Mouse (Mus musculus) frontal cortex, adult (tissue): ENCODE data around the gene Map3k13.
"Not testable (repeated sequence)": the region's sequence is repeated elsewhere in the genome, so short reads cannot be mapped to it uniquely, and the experiment has no call there.

Source experiments
- ATAC-seq: cut with Nextera tagmentation; 2 replicates; pipeline ENCODE4 v1.9.2; 2017; ENCODE audit warnings: mild to moderate bottlenecking, moderate library complexity, mixed read lengths; ENCODE audit not compliant: low TSS enrichment

Gene Map3k13

GRCm38 (mm10) chr16:21793875-21794696, at the start of gene Map3k13:
Map3k13 (plus strand) TSS chr16:21794346.
- ATAC-seq: peak; percentile 98

- ATAC-seq: peak; percentile 69
These were observed 35.7 kb upstream of the Map3k13 start for GRCm38 (mm10) chr16:21758447-21758846.

GRCm38 (mm10) chr16:21768255-21768654, 25.9 kb upstream of the Map3k13 start:
- ATAC-seq: no peak

DNA sequence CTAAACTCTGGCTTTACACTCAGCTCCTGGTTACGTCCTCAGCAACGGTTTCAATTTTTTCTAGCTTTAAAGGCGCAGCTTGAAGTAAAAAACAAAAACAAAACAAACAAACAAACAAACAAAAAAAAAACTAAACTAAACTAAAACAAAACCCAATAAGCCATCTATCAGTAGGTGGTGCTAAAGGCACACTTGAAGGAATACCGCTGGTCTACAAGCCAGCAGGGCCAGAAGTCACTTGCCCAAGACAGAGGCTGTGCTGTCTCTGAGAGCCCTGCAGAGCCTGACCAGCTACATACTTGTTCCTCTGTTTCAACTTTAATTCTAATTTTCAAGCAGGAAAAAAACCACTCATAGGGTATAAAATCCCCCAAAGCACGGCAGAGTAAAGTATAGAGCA, 24.5 kb upstream of the Map3k13 start:
- ATAC-seq: no peak; the same call in 1 of the 2 replicates

- ATAC-seq: no peak
These were observed 19.4 kb upstream of the Map3k13 start for GRCm38 (mm10) chr16:21774725-21775124.

- no peak for ATAC-seq
These were observed 15.8 kb upstream of the Map3k13 start for GRCm38 (mm10) chr16:21778293-21778866.

DNA sequence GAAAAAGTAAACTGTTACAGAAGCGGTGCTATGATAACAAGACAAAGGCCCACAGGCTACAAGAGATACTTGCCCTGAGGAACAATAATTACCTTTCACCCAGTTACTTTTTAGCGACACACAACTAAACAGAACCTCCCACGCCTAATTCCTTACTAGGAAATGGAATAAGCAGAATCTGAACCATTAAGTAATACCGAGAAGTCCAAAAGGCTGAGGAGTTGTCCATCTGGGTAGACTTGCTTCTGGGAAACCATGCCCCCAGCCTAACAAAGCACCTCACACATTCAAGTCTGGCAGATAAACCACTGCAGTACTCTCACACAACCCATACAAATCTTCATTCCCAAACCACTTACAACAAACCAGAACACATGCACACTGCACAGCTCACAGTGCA, 15.0 kb upstream of the Map3k13 start:
- no peak for ATAC-seq

GRCm38 (mm10) chr16:21781277-21781676, 12.9 kb upstream of the Map3k13 start:
- ATAC-seq: no peak

GRCm38 (mm10) chr16:21781895-21782294, 12.3 kb upstream of the Map3k13 start:
- ATAC-seq: no peak

DNA sequence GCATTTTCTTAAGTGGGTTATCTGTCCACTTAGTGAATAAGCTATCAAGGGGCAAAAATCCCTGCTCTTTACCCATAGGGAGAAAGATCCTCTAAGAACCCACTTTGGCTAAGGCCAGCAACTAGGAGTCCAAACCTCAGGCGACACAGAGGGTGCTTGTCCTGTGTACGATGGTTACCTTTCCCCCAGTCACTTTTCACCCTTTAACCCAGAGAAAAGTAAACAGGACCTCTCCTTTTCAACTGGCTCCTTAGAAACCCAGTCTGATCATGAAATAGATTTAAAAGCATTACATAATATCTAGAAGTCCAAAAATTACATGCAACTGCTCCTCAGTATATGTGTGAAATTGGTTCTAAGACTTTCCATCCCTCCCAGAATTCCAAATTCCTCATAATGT, 11.3 kb upstream of the Map3k13 start:
- ATAC-seq: no peak

GRCm38 (mm10) chr16:21785000-21785399, 9.1 kb upstream of the Map3k13 start:
- ATAC-seq: no peak

- ATAC-seq: no peak
These were observed 7.8 kb upstream of the Map3k13 start for GRCm38 (mm10) chr16:21786317-21786716.

GRCm38 (mm10) chr16:21787516-21788353, 6.4 kb upstream of the Map3k13 start, which contains the start of gene Ehhadh:
Ehhadh (minus strand) TSS chr16:21787807.
- peak; percentile 95; the same call in 1 of the 2 replicates for ATAC-seq

DNA sequence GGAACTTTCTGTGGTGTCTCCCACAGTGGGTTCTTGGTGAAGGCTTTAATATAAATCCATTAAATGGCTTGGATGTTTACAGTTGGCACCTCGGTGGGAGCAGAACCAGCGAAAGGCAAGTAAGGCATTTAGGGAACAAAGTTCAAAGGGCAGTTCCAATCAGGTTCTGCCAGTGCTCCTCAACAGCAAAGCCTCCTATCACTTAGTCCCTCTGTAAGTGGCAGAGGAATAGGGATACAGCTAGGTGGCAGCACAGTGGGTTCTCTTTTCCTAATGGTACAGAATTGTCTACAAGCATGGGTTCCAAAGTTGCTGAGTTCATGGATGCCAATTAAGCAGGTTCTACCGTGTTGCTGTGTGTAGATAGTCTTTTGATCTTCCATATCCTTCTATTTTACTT, 5.6 kb upstream of the Map3k13 start:
- no peak; the same call in 1 of the 2 replicates for ATAC-seq

DNA sequence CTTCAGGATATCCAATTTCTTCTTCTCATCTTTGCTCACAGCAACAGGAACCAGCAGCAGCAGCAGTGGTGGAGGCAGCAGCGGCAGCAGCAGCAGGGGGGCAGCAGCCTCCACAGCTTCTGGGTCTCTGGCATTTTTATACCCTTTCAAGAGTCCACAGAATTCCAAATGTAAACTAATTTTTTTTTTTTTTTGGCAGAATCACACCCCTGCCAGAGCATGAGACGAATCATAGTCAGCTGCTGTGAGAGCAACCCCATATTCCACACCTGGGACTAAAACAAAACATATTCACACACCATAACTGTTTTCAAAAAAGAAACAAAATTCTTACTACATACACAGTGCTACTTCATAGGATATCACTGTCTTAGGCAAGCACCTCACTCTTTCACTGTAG, 5.0 kb upstream of the Map3k13 start:
- no peak for ATAC-seq

DNA sequence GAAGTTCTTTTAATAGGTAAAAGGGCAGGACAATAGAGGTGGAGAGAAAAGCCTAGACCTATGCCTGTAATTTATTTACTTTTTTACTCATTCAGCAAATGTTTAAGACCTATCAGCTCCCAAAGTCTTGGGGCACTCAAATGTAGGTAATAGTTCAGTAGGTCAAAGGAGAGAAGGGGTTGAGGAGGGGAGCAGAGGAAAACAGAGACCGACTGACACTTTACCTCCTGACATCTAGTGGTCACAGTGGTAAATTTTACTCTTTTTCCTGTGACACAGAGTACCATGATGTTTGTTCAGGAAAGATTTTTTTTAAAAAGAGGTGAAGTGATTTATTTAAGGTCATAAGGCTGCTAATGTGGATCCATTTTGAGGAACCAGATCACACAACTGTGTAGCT, 3.7 kb upstream of the Map3k13 start:
- no peak for ATAC-seq

DNA sequence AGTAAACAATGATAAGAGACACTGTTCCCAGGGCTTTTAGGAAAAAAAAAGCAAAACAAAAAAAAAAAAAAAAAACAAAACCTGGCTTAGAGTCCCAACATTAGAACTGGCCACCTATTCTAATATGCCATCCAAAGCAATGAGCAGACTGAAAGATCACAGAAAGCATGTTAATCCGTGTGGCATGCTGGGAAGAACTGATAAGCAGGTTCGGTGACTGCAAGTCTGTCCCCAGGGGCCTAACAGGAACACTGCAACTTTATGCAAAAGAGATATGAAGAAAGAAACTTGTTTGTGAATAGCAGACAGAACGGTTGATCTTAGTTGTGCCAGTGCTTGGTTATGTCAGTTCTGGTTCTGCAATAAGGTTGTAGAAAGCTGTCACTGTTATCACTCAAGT, 2.4 kb upstream of the Map3k13 start:
- no peak for ATAC-seq

GRCm38 (mm10) chr16:21793080-21793810, 901 bp upstream of the Map3k13 start:
- ATAC-seq: not testable (repeated sequence)

DNA sequence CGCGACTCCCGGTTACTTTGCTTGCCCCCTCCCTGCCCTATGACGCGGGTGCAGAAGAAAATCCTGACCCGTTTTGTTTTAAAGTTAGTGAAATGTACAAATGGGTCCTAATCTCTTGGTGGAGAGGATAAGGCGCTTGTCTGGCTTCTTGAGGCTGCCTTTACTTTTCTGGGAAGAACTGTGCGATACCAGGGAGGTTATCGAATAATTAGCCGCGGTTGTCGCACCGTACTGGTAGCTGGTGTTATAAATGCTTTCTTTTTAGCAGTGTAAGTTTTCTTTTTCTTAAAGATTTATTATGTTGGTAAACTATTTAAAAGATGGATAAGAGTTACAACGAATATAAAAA, 525 bp downstream of the Map3k13 start:
- ATAC-seq: no peak

DNA sequence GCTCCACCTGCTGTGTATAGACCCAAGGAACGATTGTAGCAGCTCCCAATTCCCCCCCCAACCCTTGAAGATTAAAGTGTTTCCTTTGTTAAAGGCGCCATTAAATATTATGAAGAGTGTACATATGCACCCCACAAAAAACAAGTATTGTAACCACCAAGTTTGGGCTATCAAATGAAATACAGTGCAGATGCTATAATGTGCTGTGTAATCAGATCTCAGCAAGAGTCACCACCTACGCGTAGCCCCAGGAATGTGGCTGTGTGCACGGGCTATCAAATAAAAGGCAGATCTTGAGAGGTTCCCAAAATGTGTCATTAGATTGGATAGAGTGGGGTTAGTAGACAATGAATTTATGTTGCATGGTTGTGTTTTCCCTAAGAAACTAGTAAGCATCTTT, 925 bp downstream of the Map3k13 start:
- no peak for ATAC-seq

DNA sequence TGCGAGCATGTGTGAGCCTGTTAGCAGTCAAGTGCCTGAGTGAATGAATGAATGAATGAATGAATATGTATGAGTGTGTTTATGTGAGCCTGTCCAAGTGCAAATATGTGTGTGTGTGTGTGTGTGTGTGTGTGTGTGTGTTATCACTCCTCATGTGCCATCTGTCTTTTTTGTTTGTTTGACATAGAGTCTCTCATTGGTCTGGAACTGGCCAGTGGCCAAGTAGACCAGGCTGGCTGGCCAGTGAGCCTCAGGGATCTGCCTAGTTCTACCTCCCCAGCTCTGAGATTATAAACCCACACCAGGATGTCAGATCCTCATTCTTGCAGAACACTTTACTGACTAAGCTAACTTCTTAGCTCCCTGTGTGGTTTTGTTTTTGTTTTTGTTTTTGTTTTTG, 10.1 kb downstream of the Map3k13 start:
- no peak for ATAC-seq

DNA sequence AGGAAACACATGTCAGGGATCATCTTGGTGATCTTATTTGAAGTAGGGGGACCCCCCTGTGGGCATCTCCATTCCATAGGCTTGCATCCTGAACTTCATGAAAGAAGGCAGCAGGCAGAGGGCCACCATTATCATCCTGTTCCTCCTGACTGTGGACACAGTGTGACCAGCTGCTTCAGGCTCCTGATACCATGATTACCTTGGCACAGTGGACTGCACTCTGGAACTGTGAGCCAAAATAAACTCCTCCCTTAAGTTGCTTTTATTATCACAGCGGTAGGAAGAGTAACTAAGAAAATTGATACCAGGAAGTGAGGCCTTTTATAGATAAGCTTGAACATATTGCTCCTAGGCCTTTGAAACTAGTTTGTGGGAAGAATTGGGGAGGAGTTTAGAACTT, 12.7 kb downstream of the Map3k13 start:
- ATAC-seq: no peak
